Mouse (Mus musculus) forebrain, embryonic 15.5 days (tissue): Measurements from ENCODE around the gene Vmn2r48. TPM values are rescaled to one million over a fixed set of nuclear protein-coding genes. Genes with fewer than 3 reads are reported as not detected.
"Not testable (repeated sequence)": the region's sequence is repeated elsewhere in the genome, so short reads cannot be mapped to it uniquely, and the experiment has no call there.

Experiments
- ATAC-seq: fragments of 200-750 bp; cut with Nextera tagmentation; replicated peaks from 2 replicates; pipeline ENCODE4 v1.8.0; 2017; ENCODE audit warnings: mild to moderate bottlenecking, moderate TSS enrichment, moderate library complexity
- H3K27ac ChIP-seq: fragments of 300-500 bp; sonication (generic); replicated peaks from 2 replicates; pipeline ENCODE4 v1.5.1; 2015; ENCODE audit warnings: mild to moderate bottlenecking, inconsistent platforms
- H3K27me3 ChIP-seq: fragments of 300-500 bp; sonication (generic); 2 replicates; pipeline ENCODE4 v1.6.1; 2015; ENCODE audit warnings: inconsistent platforms
- H3K36me3 ChIP-seq: fragments of 300-500 bp; sonication (generic); 2 replicates; pipeline ENCODE4 v1.6.1; 2015; ENCODE audit warnings: mild to moderate bottlenecking, inconsistent platforms
- H3K4me1 ChIP-seq: fragments of 300-500 bp; sonication (generic); 2 replicates; pipeline ENCODE4 v1.6.1; 2015; ENCODE audit warnings: inconsistent platforms
- H3K4me2 ChIP-seq: fragments of 300-500 bp; sonication (generic); replicated peaks from 2 replicates; pipeline ENCODE4 v1.6.1; 2015; ENCODE audit warnings: mild to moderate bottlenecking, inconsistent platforms
- H3K4me3 ChIP-seq: fragments of 300-500 bp; sonication (generic); 2 replicates; pipeline ENCODE4 v1.5.1; 2015; ENCODE audit warnings: mild to moderate bottlenecking, inconsistent platforms
- H3K9ac ChIP-seq: fragments of 300-500 bp; sonication (generic); replicated peaks from 2 replicates; pipeline ENCODE4 v1.6.1; 2015; ENCODE audit warnings: mild to moderate bottlenecking, inconsistent platforms
- H3K9me3 ChIP-seq: fragments of 300-500 bp; sonication (generic); 2 replicates; pipeline ENCODE4 v1.6.1; 2016; ENCODE audit warnings: inconsistent platforms
- WGBS: fragments of 180-500 bp; shearing (Covaris S2); methylation state at CpG from one replicate; pipeline ENCODE4 v1.1.7; 2015; ENCODE audit warnings: mixed read lengths; 5-methylcytosine and 5-hydroxymethylcytosine counted together
- polyA plus RNA-seq: library from polyadenylated mRNA; unstranded; fragments of >200 nt; fragmentation: Nextera tagmentation; extraction: Ambion mirVana; gene quantifications from 2 replicates; pipeline ENCODE4 v1.2.1, GENCODE M21; 2015

The Vmn2r48 gene
- not detected in 2 replicates for polyA plus RNA-seq

- H3K27ac ChIP-seq, H3K4me1 ChIP-seq, H3K4me3 ChIP-seq, H3K9ac ChIP-seq, H3K36me3 ChIP-seq, ATAC-seq, H3K27me3 ChIP-seq, H3K9me3 ChIP-seq, H3K4me2 ChIP-seq: not testable (repeated sequence)
- 84% methylated on average over 2 of the region's 2 CpGs for WGBS
Measured at GRCm38 (mm10) chr7:9953485-9953884, at the start of gene Vmn2r48. Gene Vmn2r48 (minus strand): TSS chr7:9953585.

- 29% methylated on average over 1 of the region's 2 CpGs for WGBS
- not testable (repeated sequence) for H3K27ac ChIP-seq
Measured at GRCm38 (mm10) chr7:9992157-9992556, 38.8 kb upstream of the Vmn2r48 start, which contains the start of gene Vmn2r49. Gene Vmn2r49 (minus strand): TSS chr7:9992257.

More at GRCm38 (mm10) chr7:9992157-9992556, 38.8 kb upstream of the Vmn2r48 start, which contains the start of gene Vmn2r49:
- H3K27me3 ChIP-seq, H3K9ac ChIP-seq, H3K4me2 ChIP-seq, H3K9me3 ChIP-seq, H3K4me3 ChIP-seq, ATAC-seq, H3K36me3 ChIP-seq, H3K4me1 ChIP-seq: not testable (repeated sequence)

Other genes starting within 250 kb of the Vmn2r48 start
- gene Vmn2r46, start 183.0 kb downstream of the Vmn2r48 start, polyA plus RNA-seq = not detected in 2 replicates
- not detected in 2 replicates for gene Vmn2r47, start 112.3 kb downstream of the Vmn2r48 start, polyA plus RNA-seq
- gene Vmn2r49, start 38.7 kb upstream of the Vmn2r48 start, polyA plus RNA-seq = not detected in 2 replicates
- gene Vmn2r50, start 99.7 kb upstream of the Vmn2r48 start, polyA plus RNA-seq = not detected in 2 replicates
- gene Vmn2r51, start 152.2 kb upstream of the Vmn2r48 start, polyA plus RNA-seq = not detected in 2 replicates
- not detected in 2 replicates for gene Vmn2r52, start 223.0 kb upstream of the Vmn2r48 start, polyA plus RNA-seq